Mouse (Mus musculus) right cerebral cortex, postnatal 4 days (tissue): ENCODE measurements around the gene Rbm45.
A peak's percentile ranks its signal among the peaks of the same experiment; 100 is the strongest.

Source experiments
- DNase-seq: peaks from one replicate; pipeline ENCODE4 v3.0.0-alpha.2; 2022

Gene Rbm45

DNA sequence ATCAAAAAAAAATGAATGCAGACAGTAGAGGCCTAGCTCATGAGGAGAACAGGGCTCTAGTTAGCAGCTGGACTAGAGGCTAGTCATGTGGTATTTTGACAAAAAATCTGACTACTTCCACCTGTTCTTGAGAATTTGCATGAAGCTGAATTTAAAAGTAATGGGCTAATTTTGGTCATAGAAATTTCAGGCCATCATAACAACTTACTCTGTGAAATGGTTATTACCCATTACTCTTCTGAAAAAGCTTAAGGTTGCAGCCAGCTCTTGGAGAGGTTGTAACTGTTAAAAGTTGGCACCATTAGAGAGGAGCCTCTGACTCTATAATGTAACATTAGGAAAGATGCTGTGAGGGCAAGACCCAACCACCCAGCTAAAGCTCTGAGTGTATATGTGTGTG is 16.7 kb downstream of the Rbm45 start:
- no peak for DNase-seq

DNA sequence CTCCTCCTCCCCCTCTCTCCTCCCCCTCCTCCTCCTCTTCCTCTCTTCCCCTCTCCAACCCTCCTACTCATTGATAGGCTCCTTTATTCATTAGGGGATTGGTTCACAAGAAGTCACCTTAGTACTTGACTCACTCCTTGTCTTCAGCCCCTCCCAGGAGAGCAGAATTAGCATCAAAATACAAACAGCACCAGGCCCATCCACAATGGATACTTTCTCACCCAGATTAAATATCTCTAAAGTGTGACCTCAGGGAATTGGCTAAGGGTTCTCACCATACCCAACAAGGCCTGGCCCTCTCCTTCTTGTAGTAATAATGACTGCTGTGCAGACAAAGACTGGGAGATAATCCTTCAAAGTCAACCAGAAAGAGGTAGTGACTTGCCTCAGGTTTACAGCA is 30.4 kb downstream of the Rbm45 start:
- DNase-seq = no peak

DNA sequence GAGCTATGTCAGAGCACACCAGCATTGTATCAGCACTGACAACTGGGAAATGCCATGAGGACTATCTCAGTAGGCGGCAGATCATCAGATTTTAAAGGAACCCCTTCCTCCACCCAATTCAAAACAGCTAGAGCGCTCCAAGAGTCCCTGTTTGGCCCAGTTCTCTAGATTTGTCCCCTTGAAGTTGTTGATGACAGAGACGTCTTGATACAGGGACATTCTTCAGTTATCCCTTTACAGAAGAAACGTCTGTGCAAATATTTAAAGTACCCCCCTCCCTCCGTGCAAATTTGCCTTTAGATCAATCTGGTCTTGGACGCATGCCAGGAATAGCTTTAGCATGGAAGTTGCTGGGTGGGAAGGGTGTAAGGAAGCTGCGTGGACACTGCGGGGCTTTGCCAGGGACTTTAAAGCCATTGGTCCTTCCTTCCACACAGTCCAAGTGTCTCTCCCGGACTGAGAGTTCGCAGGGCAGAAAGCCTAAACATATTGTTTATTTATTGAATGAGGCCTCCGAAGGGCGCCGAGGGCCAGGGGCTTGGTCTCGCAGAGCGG is 35.9 kb downstream of the Rbm45 start:
- DNase-seq = no peak

DNA sequence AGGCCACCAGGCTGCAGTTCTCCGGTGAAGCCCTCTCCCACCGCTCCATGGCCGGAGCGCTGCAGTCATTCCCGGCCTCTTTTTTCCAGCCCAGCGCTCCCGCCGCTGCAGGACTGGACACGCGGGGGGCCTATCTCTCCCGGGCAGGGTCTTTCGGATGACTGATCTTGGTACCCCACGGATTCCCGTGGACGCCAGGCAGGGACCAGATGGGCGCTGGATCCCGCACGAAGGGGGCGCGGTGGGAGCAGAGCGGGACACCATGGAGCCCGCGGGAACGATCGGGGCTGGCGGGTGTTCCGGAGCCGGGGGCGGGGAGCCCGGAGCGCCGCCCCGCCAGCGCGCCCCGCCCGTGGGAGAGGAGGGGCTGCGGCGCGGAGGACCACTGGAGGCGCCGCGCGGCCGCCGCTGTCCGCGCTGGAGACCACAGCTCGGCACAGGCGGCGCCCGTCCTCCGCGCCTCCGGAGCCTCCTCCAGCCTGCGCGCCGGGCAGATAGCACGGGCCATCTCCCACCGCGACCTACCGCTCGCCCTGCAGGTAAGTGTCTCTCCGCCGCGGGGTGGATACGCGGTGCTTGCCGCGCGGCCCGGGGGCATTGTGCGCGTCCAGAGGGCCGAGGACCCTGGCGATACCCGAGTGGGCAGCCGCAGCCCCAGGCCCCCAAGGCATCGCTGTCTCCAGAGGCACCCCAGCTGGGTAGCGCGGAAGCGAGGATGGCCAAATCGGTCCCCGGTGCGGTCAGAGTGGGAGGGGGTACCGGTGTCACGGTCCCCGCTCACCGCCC is 36.6 kb downstream of the Rbm45 start, which contains the start of gene Osbpl6:
Gene Osbpl6 (plus strand): TSS at position 358 of the 786 bp plus-strand sequence.
- peak; percentile 81 for DNase-seq

DNA sequence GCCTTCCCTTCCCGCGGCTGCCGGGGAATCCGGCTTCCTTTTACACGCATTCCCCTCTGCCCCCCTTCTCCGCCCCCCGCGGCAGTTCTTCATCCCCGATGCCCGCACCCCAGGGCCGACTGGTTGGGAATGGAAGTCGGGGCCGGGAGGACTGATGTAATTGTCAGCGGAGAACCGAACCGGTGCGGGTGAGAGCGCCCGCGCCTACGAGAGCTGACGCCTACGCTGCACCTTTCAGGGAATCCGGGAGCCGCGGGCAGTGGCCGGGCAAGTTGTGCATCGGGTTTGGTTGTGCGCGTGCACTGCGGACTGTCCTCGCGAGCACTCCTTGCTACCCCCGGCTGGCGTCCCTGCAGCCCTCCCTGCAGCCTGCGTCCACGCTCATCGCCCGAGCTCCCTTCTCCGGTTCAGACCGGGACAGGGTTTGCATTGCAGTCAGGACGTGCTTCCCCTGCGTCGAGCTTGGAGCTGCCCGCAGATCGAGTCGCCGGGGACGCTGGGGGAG is 37.2 kb downstream of the Rbm45 start:
- DNase-seq = peak; percentile 61

DNA sequence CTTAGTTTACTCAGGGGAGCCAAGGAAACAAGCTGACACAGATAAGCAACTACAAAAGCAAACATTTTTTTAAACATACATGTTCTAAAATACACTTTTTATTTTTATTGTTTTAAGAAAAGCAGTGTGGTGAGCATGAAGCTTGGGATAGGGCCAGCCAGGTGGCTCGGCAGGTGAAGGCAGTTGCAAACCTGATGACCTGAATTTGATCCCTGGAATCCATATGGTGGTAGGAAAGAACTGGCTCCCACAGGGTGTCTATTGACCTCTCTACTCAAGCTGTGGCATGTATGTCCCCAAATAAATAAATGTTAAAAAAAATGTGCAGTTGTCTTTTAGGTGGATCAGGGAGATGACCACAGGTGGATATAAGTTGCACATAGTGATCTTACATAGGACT is 39.7 kb downstream of the Rbm45 start:
- no peak for DNase-seq

DNA sequence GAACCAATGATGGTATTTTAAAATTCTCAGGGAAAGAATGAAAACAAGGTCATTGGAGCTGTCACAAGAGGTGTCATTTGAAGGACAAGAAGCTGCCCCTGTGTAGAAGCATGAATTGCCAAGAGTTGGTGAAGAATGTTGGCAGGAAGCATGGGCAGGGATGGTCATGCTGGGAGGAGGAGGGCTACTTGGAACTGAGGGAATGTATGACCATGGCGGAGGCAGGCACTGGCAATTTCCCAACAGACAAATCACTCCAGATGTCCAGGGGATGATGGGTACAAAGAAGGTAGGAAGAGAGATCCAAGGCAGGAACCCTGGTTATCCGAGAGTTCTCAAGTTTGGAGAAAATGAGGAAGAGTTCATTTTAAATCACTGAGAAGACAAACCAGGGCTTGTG is 40.2 kb downstream of the Rbm45 start:
- DNase-seq = no peak

DNA sequence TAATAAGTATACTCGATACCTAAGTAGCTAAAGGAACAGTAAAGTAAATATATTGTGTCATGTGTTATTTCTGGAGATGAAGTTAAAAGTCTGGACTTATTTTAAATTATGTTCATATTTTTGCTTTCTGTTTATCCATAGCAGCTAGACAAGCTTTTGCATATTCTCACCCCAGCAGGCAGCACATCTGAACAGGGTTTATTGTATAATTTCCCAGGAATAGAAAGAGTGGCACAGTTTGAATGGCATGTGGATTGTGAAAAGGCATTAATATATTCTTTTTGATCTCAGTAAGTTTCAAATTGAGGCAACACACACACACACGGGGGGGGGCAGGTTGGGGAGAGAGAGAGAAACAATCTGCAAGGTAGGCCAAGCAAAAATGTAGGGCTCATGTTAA is 43.1 kb downstream of the Rbm45 start:
- DNase-seq = no peak

DNA sequence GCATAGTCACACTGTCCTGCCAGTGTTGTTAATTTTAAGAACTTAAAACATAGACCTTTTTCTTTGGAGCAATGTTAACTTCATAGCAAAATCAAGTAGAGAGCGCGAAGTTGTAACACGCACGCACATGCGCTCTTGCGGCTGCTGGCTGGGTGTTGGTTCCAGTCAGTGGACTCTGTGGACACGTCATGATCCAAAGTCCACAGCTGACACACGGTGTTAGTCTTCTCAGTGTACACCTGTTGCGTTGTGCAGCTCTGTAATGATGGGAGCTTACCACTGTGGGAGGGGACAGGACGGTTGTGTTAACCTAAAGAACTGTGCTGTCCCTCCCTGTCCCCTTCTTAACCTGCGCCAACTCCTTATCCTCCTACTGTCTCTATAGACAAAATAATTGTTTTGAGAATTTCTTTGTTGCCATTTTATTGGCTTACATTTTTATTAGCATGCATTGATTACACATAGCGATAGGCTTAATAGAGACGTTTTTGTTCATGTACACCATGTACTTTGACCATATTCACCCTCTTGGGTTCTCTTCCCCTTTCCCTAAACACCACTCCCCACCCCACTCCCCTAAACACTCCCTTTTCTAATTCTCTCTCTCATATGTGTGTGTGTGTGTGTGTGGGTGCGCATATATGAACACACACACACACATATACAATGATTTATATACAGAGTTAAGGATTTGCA is 47.8 kb downstream of the Rbm45 start:
- DNase-seq = no peak

DNA sequence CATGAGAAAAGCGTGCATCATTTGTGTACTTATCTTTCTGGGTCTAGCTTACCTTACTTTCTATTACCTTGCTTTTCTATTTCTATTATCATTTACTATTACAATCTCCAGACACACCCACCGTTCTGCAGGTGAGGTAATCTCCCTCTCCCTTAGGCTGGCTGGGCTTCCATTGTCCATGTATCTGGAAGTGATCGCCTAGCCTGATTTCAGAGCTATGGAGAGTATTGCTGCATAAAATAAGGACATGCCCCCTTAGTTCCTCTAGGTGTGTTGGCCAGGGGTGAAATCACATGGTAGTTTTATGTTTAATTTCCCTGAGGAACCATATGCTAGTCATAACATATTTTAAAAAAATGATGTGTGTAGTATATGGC is 48.3 kb downstream of the Rbm45 start:
- DNase-seq = no peak

DNA sequence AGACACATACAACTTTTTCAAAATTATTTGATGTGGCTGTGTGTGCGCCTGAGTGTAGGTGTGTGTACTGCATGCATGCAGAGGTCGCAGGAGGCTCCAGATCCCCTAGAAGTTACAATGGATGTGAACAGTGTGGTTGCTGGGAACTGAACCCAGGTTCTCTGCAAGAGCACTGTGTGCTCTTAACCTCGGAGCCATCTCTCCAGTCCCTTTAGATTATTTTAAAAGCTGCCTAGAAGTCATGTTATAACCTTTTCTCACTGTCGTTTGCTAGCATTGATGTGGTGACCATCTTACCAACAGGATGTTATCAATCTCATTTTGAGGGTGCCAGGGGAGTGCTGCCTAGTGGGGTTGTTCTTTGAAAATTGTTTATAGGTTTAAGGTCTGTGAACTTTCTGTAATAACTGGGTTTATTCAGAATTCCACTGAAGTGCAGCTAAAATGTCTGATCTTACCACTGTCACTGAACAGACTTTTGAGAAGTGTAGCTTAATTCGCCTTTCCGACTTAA is 51.7 kb downstream of the Rbm45 start:
- DNase-seq = no peak

DNA sequence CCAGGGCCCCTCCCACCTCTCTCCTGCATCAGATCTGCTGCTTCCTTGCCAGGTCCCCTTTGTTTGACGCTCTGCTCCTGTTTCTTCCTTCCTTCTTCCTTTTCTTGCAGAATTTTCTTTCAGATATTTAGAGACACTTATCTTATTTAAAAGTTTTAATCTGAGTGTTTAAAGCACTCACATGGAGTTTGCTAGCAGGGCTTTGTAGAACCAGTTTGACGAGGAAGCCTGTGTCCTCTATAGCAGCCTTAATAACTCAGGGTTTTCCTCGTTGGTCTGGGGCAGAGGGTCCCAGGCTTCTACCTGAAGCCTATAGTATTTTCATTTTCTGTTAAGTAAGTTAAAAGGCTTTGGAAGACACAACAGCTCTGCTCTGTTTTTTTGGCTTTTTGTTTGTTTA is 57.0 kb downstream of the Rbm45 start:
- no peak for DNase-seq

DNA sequence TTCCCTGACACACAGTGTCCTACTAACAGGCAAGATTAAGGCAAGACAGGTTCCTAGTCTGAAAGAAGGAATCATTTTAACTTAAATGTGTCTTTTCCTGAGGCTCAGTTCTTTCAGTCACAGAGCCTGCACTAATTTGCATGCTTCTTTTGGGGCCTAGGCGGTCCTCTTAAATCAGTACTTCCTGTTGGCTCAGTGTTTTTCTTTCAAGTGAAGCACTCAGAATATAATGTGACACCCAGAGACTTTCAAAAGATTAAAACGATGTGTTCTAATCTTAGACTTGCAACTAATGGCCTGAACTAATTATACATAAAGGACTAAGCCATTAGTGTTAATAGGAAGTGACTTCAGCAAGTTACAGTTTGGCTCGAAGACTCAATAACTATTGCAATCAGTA is 59.5 kb downstream of the Rbm45 start:
- DNase-seq = no peak

DNA sequence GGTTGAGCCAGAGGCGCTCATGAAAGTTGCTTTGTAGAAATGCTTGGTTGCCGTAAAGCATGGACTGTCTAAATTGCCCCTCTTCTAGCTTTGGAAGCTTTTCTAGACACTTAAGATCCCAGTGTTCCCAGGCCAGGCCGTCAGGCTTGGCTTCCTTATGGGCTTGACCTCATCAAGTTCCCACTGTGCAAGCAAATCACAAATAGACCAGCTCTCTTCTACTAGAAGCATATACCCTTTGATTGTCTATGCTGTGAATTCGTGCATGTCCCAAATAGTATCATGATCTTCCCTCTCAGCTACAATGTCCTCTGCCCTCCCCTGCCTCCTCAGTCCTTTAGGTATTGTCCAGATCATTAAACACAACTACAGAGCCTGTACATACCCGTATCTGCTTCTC is 60.1 kb downstream of the Rbm45 start:
- no peak for DNase-seq

DNA sequence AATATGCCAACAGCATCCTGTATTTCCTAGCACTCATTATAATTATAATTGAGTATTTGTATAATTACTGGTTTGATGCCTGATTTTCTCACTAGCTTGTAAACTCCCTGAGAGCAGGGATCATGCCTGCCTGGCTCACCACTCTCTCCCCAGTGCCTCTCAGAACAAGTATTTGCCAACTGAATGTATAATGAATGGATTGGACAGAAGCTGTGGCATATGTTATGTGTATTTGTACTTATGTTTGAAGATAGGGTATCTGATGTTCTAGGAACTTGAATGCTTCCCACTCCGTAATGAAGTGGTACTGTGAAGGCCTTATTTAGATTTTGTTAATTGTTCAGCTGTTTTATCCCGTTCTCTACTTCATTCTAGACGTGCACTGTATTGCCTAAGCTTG is 60.8 kb downstream of the Rbm45 start:
- no peak for DNase-seq
